Mouse (Mus musculus) neural tube, embryonic 10.5 days (tissue): ENCODE data around the gene Vmn1r32.

ENCODE experiments used
- DNase-seq: peaks from one replicate; pipeline ENCODE4 v3.0.0-alpha.2; 2017; ENCODE audit warnings: low spot score; ENCODE audit errors: extremely low spot score

Gene Vmn1r32

DNA sequence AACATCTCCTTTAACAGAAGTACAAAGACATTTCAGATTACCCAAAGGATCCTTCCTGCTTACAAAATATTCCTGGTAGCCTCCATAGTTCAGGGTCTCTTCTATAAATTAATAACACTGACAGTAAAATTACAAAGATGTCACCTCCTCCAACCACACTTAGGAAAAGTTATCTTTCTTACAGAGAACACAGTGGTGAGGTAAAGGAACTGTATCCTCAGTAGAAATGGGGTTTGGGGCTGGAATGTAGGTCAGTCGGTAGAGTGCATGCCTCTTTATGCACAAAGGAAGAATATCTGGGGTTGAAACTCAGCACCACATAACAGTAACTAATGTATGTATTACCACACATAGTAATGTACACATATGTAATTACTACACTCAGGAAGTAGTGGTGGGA, at the start of gene Vmn1r32:
Vmn1r32 (minus strand) TSS at position 101 of the 400 bp plus-strand sequence.
- DNase-seq, result no peak

DNA sequence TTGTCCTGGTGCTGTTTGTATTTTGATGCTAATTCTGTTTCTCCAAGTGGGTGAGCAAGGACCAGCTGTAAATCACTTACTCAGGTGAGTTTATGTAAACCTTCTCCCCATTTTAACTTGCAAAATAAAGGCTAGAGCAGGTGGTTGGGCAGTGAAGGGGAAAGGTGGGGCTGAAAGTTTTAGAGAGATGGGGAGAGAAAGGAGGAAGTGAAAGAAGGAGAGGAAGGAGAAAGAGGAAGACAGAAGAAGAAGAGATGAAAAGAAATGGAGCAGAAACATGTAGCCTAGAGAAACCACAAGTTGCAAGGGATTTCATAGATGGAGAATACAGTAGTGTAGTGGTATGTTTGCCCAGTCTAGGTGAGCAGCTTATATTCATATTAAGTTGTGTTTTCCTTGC, 35.9 kb upstream of the Vmn1r32 start:
- DNase-seq, result no peak

DNA sequence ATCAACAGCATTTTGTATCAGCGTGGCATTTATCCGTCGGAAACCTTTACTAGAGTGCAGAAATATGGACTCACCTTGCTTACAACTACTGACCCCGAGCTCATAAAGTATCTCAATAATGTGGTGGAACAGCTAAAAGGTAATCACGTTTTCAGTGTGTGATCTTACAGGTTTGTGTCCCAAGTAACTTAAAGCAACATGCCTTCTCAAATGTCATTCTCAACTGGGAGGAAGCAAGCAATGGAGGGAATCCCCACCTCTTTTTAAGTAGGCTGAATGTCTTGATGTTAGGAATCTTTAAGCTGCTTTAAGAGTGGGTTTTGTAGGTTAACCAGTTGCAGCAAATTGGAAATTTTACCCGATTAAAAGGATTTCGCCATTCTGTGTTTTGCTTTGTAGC, 23.9 kb downstream of the Vmn1r32 start:
- no peak for DNase-seq

GRCm38 (mm10) chr6:66535028-66535862, 24.7 kb downstream of the Vmn1r32 start, which contains the start of gene Mad2l1:
Gene Mad2l1, plus strand, starts transcription at chr6:66535390.
- peak; percentile 91 for DNase-seq

GRCm38 (mm10) chr6:66534366-66534941, 25.4 kb downstream of the Vmn1r32 start:
- DNase-seq, result no peak

DNA sequence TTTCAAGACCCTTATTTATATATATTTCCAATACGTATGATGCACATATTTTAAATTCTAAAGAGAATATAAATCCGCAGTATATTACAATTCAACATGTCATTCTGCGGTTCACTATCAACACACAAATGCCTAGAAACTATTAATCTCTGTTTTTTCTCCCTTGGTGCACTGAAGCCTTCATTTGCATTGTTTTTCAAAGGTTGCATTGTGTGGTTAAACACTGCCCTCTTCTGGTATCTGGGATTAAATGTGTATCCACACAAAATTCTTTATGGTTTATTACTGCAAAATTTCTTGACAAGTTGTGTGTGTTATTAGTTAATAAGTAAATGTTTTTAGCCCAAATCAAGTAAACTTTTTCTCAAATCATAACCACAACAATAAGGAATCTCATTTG, 26.7 kb downstream of the Vmn1r32 start:
- no peak for DNase-seq

DNA sequence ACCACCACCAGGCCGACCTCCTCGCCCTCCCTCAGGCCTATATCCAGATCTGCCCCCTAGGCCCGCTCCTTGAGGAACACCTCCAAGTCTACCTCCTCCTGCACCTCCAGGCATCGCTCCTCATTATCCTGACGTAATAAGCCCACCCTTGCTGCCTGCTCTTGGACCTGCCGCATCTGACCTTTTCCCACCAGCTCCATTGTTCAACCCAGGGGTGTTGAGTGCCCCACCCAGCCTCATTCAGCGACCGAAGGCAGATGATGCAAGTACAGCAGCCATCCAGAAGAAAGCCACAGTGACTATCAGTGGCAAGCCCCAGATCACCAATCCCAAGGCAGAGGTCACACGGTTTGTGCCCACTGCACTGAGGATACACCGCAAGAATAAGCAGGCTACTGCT, 31.5 kb downstream of the Vmn1r32 start:
- DNase-seq, result no peak

- no peak for DNase-seq
Measured at GRCm38 (mm10) chr6:66516368-66516767, 43.5 kb downstream of the Vmn1r32 start.
